8 mouse cellular contexts compared by ENCODE assay signal in the genomic region with DNA sequence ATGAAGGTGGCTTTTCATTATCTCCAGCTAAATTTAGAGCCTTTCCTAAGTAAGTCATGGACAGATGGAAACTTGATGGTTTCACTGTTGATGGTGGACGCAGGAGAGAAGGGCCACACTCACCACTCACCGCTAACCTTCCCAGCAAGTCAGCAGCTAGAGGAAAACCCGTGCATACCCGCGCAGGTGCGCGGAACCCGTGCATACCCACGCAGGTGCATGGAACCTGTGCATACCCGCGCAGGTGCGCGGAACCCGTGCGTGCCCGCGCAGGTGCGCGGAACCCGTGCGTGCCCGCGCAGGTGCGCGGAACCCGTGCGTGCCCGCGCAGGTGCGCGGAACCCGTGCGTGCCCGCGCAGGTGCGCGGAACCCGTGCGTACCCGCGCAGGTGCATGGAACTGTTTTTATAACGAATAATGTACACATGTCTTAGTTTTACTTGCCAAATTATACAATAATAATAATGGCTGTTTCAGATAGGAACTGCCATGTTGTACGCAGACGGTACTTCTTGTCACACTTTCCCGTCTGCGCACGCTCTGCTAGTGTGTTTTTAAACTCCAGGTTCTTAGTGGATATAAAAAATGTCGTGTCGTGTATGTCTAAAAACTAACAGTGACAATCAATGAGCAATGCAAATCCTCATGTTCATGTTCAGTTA.
A peak's percentile ranks its signal among the peaks of the same experiment; 100 is the strongest.
DNase-seq lines count a peak whose midpoint lies in the region; ATAC-seq and TF ChIP-seq lines count a peak whose summit lies in the region.

No protein-coding gene starts in this region.

- peak overlapping the region; percentile 94 for H3K4me2 ChIP-seq in heart, embryonic 16.5 days (ENCODE audit: low read depth, low read length)
- H3K4me2 ChIP-seq in liver, embryonic 11.5 days: peak overlapping the region; percentile 93
- peak overlapping the region; percentile 78 for H3K4me2 ChIP-seq in stomach, postnatal 0 days (replicated peaks; ENCODE audit: low read depth)

- DNase-seq in liver, adult 2 months (ENCODE audit: extremely low read depth, low read depth, low spot score): peak; percentile 29
- no peak for DNase-seq in liver
- DNase-seq in brain, embryonic 18.5 days (ENCODE audit: low read depth, low spot score): peak; percentile 16
- DNase-seq in liver, embryonic 11.5 days (ENCODE audit: low spot score): no peak
- DNase-seq in stomach, postnatal 0 days (ENCODE audit: low spot score): peak; percentile 40
- DNase-seq in gastrocnemius, postnatal 25 days: no peak
- no peak for DNase-seq in right cerebral cortex, postnatal 14 days

- H3K9me3 ChIP-seq in heart, embryonic 16.5 days (replicated peaks; ENCODE audit: control insufficient read depth, low read length): no peaks in the 10 kb centered on the region
- H3K9me3 ChIP-seq in liver, embryonic 11.5 days (ENCODE audit: control insufficient read depth, low read length): no peaks in the 10 kb centered on the region
- no peaks in the 10 kb centered on the region for H3K9me3 ChIP-seq in stomach, postnatal 0 days (ENCODE audit: control insufficient read depth, low read length)

- TF ChIP-seq POLR2A in liver, adult 2 months (IDR thresholded peaks at IDR 0.05; ENCODE audit: extremely low read depth, insufficient read depth, low read length): no peak

- H3K4me1 ChIP-seq in liver, adult 2 months (ENCODE audit: control insufficient read depth, insufficient read depth, low read length): peaks cover 2% of the 10 kb centered on the region; the same call in 1 of the 2 replicates
- peaks cover 5% of the 10 kb centered on the region for H3K4me1 ChIP-seq in heart, embryonic 16.5 days (ENCODE audit: control insufficient read depth, insufficient read depth, low read length)
- peaks cover 4% of the 10 kb centered on the region; the same call in 1 of the 2 replicates for H3K4me1 ChIP-seq in liver, embryonic 11.5 days (replicated peaks; ENCODE audit: control insufficient read depth, insufficient read depth, low read length)
- H3K4me1 ChIP-seq in stomach, postnatal 0 days (replicated peaks; ENCODE audit: control insufficient read depth, insufficient read depth): no peaks in the 10 kb centered on the region

- no peak for TF ChIP-seq EP300 in stomach, postnatal 0 days (optimal IDR thresholded peaks at IDR 0.05)

- peak overlapping the region; percentile 63 for H3K9ac ChIP-seq in liver, adult 2 months (ENCODE audit: low read depth, low read length)
- H3K9ac ChIP-seq in heart, embryonic 16.5 days (ENCODE audit: low read length): peak overlapping the region; percentile 65
- H3K9ac ChIP-seq in liver, embryonic 11.5 days (ENCODE audit: low read depth, low read length): peak overlapping the region; percentile 71
- peak overlapping the region; percentile 55 for H3K9ac ChIP-seq in stomach, postnatal 0 days (ENCODE audit: low read length)

- no peaks in the 10 kb centered on the region for H3K27me3 ChIP-seq in liver, adult 2 months (ENCODE audit: control insufficient read depth, insufficient read depth, low read length)
- H3K27me3 ChIP-seq in heart, embryonic 16.5 days (ENCODE audit: control insufficient read depth, insufficient read depth, low read length): no peaks in the 10 kb centered on the region
- no peaks in the 10 kb centered on the region for H3K27me3 ChIP-seq in liver, embryonic 11.5 days (replicated peaks; ENCODE audit: control insufficient read depth, insufficient read depth, low read length)
- no peaks in the 10 kb centered on the region for H3K27me3 ChIP-seq in stomach, postnatal 0 days (ENCODE audit: control insufficient read depth, insufficient read depth, low read length)

- WGBS in liver, adult 2 months: under 1% methylated on average over 49 of the region's 49 CpGs
- WGBS in heart, embryonic 16.5 days: 1% methylated on average over 49 of the region's 49 CpGs
- 2% methylated on average over 49 of the region's 49 CpGs for WGBS in liver, embryonic 11.5 days
- WGBS in stomach, postnatal 0 days: 2% methylated on average over 49 of the region's 49 CpGs

- H3K79me2 ChIP-seq in liver, adult 2 months (ENCODE audit: control insufficient read depth, insufficient read depth, low read length): no peaks in the 10 kb centered on the region

- H3K36me3 ChIP-seq in liver, adult 2 months (ENCODE audit: control insufficient read depth, insufficient read depth, low read length): no peaks in the 10 kb centered on the region
- H3K36me3 ChIP-seq in heart, embryonic 16.5 days (ENCODE audit: control insufficient read depth, insufficient read depth): peaks cover 4% of the 10 kb centered on the region
- no peaks in the 10 kb centered on the region for H3K36me3 ChIP-seq in liver, embryonic 11.5 days (ENCODE audit: control insufficient read depth, insufficient read depth, low read length)
- H3K36me3 ChIP-seq in stomach, postnatal 0 days (ENCODE audit: control insufficient read depth, insufficient read depth, low read length): no peaks in the 10 kb centered on the region

- H3K4me3 ChIP-seq in liver, adult 2 months (ENCODE audit: insufficient read depth, low read depth, low read length): peak overlapping the region; percentile 74
- peak overlapping the region; percentile 58 for H3K4me3 ChIP-seq in heart, embryonic 16.5 days (ENCODE audit: low read length)
- peak overlapping the region; percentile 66 for H3K4me3 ChIP-seq in liver, embryonic 11.5 days (ENCODE audit: low read depth, low read length)
- peak overlapping the region; percentile 48 for H3K4me3 ChIP-seq in stomach, postnatal 0 days (ENCODE audit: low read depth, low read length)

- no peak for TF ChIP-seq CTCF in liver, adult 2 months (IDR thresholded peaks at IDR 0.05; ENCODE audit: low read depth, low read length)
- TF ChIP-seq CTCF in stomach, postnatal 0 days (IDR thresholded peaks at IDR 0.05; ENCODE audit: low read depth): no peak

- no peak for ATAC-seq in heart, embryonic 16.5 days (replicated peaks; ENCODE audit: extremely low read depth, insufficient read depth, low FRiP score)
- no peak for ATAC-seq in liver, embryonic 11.5 days (replicated peaks; ENCODE audit: low FRiP score)
- ATAC-seq in stomach, postnatal 0 days (ENCODE audit: low FRiP score, low TSS enrichment): no peak

- H3K27ac ChIP-seq in liver, adult 2 months (replicated peaks; ENCODE audit: insufficient read depth, low read depth, low read length): no peak overlapping the region
- H3K27ac ChIP-seq in heart, embryonic 16.5 days (ENCODE audit: low read length): peak overlapping the region; percentile 77
- peak overlapping the region; percentile 8 for H3K27ac ChIP-seq in liver, embryonic 11.5 days (ENCODE audit: low read depth, low read length)
- peak overlapping the region; percentile 80 for H3K27ac ChIP-seq in stomach, postnatal 0 days (replicated peaks)

Comparison
In these comparisons a context has a peak if more than half of its experiments do, and no peak if none do; other contexts are left out.
1. DNase-seq: peak in liver, adult 2 months (single experiment), brain, embryonic 18.5 days (single experiment) and stomach, postnatal 0 days (single experiment); none in liver (single experiment), liver, embryonic 11.5 days (single experiment), gastrocnemius, postnatal 25 days (single experiment) and right cerebral cortex, postnatal 14 days (single experiment).
2. Peak in every context shown above with its lines, with median percentiles within 50 percentile points of each other: H3K4me3 ChIP-seq, H3K9ac ChIP-seq and H3K4me2 ChIP-seq.